Mouse (Mus musculus): ENCODE measurements around the gene Cox6b1. TPM values are rescaled to one million over a fixed set of nuclear protein-coding genes. Genes with fewer than 3 reads are reported as not detected.
A peak's percentile ranks its signal among the peaks of the same experiment; 100 is the strongest.

The Cox6b1 gene
- polyA plus RNA-seq, 1 experiment from 2014 or later, result 848 TPM

GRCm38 (mm10) chr7:30593579-30594509, 32.1 kb downstream of the Cox6b1 start:
- peaks cover 5% of the 10 kb centered on the region for H3K27me3 ChIP-seq
- no peaks in the 10 kb centered on the region for H3K9me3 ChIP-seq
- H3K4me2 ChIP-seq, result no peak overlapping the region
- no peak overlapping the region for H3K27ac ChIP-seq
- ATAC-seq (ENCODE audit: insufficient number of reproducible peaks, insufficient read depth, low FRiP score, low TSS enrichment, low read depth), result no peak
- H3K36me3 ChIP-seq, result no peaks in the 10 kb centered on the region
- no peak overlapping the region for H3K9ac ChIP-seq (replicated peaks)
- 77% methylated on average over 10 of the region's 10 CpGs for WGBS
- no peak overlapping the region for H3K4me3 ChIP-seq (replicated peaks)
- H3K4me1 ChIP-seq (replicated peaks), result peaks cover 5% of the 10 kb centered on the region

GRCm38 (mm10) chr7:30592772-30593423, 33.1 kb downstream of the Cox6b1 start:
- Histone ChIP-seq H3K27me3 (peaks cover 5% of the 10 kb centered on the region), H3K9ac (replicated peaks) (no peak overlapping the region), H3K9me3 (no peaks in the 10 kb centered on the region), H3K4me1 (replicated peaks) (peaks cover 5% of the 10 kb centered on the region), H3K36me3 (no peaks in the 10 kb centered on the region), H3K4me3 (replicated peaks) (no peak overlapping the region), H3K27ac (no peak overlapping the region), H3K4me2 (no peak overlapping the region)
- no peak for ATAC-seq (ENCODE audit: insufficient number of reproducible peaks, insufficient read depth, low FRiP score, low TSS enrichment, low read depth)
- WGBS, result 37% methylated on average over 5 of the region's 5 CpGs

DNA sequence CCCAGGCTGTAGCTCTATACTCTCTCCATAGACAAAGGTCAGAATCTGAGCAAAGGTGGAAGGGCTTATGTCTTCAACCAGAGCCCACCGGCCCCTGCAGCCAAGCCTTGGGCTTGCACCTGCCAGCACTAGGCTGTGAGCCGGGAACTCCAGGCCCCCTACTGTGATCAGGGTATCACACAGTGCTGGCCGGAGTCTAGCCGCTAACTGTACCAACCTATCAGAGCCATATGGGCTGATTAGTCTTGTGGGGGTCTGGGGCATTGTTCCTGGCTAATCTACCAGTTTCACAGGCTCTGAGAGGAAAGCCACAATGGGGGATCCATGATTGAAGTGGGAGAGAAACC, 34.4 kb downstream of the Cox6b1 start:
- Histone ChIP-seq H3K27ac (no peak overlapping the region), H3K9ac (replicated peaks) (no peak overlapping the region), H3K9me3 (no peaks in the 10 kb centered on the region), H3K4me3 (replicated peaks) (no peak overlapping the region), H3K27me3 (peaks cover 5% of the 10 kb centered on the region), H3K4me2 (no peak overlapping the region), H3K4me1 (replicated peaks) (peaks cover 17% of the 10 kb centered on the region), H3K36me3 (peaks cover 3% of the 10 kb centered on the region)
- no peak for ATAC-seq (ENCODE audit: insufficient number of reproducible peaks, insufficient read depth, low FRiP score, low TSS enrichment, low read depth)
- 59% methylated on average over 4 of the region's 4 CpGs for WGBS

- Histone ChIP-seq H3K9me3 (no peaks in the 10 kb centered on the region), H3K4me1 (replicated peaks) (peaks cover 20% of the 10 kb centered on the region), H3K9ac (replicated peaks) (no peak overlapping the region; the same call in 1 of the 2 replicates), H3K4me2 (no peak overlapping the region), H3K36me3 (peaks cover 8% of the 10 kb centered on the region), H3K4me3 (replicated peaks) (no peak overlapping the region), H3K27me3 (peaks cover 5% of the 10 kb centered on the region), H3K27ac (no peak overlapping the region)
- no peak for ATAC-seq (ENCODE audit: insufficient number of reproducible peaks, insufficient read depth, low FRiP score, low TSS enrichment, low read depth)
- WGBS, result 86% methylated on average over 9 of the region's 9 CpGs
Observed at GRCm38 (mm10) chr7:30590927-30591604, 34.9 kb downstream of the Cox6b1 start.

- peak overlapping the region; percentile 99 for H3K4me3 ChIP-seq (replicated peaks)
- H3K4me1 ChIP-seq (replicated peaks), result peaks cover 20% of the 10 kb centered on the region
- H3K9ac ChIP-seq (replicated peaks), result peak overlapping the region; percentile 51
- no peaks in the 10 kb centered on the region for H3K27me3 ChIP-seq
- ATAC-seq (ENCODE audit: insufficient number of reproducible peaks, insufficient read depth, low FRiP score, low TSS enrichment, low read depth), result peak; percentile 64
- peaks cover 22% of the 10 kb centered on the region for H3K36me3 ChIP-seq
- WGBS, result 28% methylated on average over 40 of the region's 40 CpGs
- no peaks in the 10 kb centered on the region for H3K9me3 ChIP-seq
- peak overlapping the region; percentile 94 for H3K4me2 ChIP-seq
- peak overlapping the region; percentile 92 for H3K27ac ChIP-seq
Observed at GRCm38 (mm10) chr7:30589435-30590301, 36.3 kb downstream of the Cox6b1 start.

- H3K4me3 ChIP-seq (replicated peaks), result peak within 1 kb of the TSS; percentile 99
- H3K9ac ChIP-seq (replicated peaks), result peak within 1 kb of the TSS; percentile 98
- no peaks in the 10 kb centered on the region for H3K9me3 ChIP-seq
- H3K27ac ChIP-seq, result peak within 1 kb of the TSS; percentile 92
- peak within 1 kb of the TSS; percentile 94 for H3K4me2 ChIP-seq
- H3K4me1 ChIP-seq (replicated peaks), result peaks cover 20% of the 10 kb centered on the region
- no peaks in the 10 kb centered on the region for H3K27me3 ChIP-seq
- peaks cover 30% of the 10 kb centered on the region for H3K36me3 ChIP-seq
- under 1% methylated on average over 56 of the region's 68 CpGs for WGBS
- peak; percentile 96 for ATAC-seq (ENCODE audit: insufficient number of reproducible peaks, insufficient read depth, low FRiP score, low TSS enrichment, low read depth)
Observed at GRCm38 (mm10) chr7:30588676-30589434, 37.1 kb downstream of the Cox6b1 start, which contains the start of gene Kmt2b. TSS of gene Kmt2b (minus strand) at chr7:30588726.

- no peaks in the 10 kb centered on the region for H3K9me3 ChIP-seq
- peak overlapping the region; percentile 94 for H3K4me2 ChIP-seq
- no peaks in the 10 kb centered on the region for H3K27me3 ChIP-seq
- H3K36me3 ChIP-seq, result peaks cover 38% of the 10 kb centered on the region
- WGBS, result under 1% methylated on average over 56 of the region's 67 CpGs
- peak overlapping the region; percentile 99 for H3K4me3 ChIP-seq (replicated peaks)
- peaks cover 20% of the 10 kb centered on the region for H3K4me1 ChIP-seq (replicated peaks)
- peak; percentile 20 for ATAC-seq (ENCODE audit: insufficient number of reproducible peaks, insufficient read depth, low FRiP score, low TSS enrichment, low read depth)
- peak overlapping the region; percentile 98 for H3K9ac ChIP-seq (replicated peaks)
- peak overlapping the region; percentile 92 for H3K27ac ChIP-seq
Observed at GRCm38 (mm10) chr7:30587842-30588667, 37.9 kb downstream of the Cox6b1 start.

DNA sequence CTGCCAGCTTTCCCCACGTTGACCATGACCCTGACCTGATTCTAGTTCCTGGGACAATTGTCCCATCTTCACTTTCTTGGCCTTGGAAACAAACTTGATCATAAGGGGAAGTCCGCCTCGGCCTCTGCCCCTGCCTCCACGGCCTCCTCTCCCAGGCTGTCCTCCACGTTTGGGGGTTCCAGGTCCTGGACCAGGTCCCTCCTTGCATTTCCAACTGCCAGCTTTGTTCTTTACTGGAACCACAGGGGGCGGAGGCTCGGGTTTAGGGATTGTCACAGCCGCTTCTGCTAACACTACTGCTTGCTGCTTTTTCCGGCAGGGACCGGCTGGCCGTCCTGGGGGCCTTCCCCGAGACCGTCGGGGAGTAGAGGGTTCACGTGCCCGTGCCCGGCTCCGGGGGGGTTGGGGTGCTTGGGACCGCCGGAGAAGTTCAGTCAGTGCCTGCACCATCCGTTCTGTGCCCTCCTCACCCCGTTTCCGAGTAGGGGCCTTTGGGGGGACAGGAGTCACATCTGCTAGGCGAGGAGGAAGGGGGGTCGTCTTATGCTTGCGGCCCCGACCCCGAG, 39.4 kb downstream of the Cox6b1 start:
- Histone ChIP-seq H3K4me2 (peak overlapping the region; percentile 94), H3K9ac (replicated peaks) (peak overlapping the region; percentile 98; the same call in 1 of the 2 replicates)
- no peak for ATAC-seq (ENCODE audit: insufficient number of reproducible peaks, insufficient read depth, low FRiP score, low TSS enrichment, low read depth)

DNA sequence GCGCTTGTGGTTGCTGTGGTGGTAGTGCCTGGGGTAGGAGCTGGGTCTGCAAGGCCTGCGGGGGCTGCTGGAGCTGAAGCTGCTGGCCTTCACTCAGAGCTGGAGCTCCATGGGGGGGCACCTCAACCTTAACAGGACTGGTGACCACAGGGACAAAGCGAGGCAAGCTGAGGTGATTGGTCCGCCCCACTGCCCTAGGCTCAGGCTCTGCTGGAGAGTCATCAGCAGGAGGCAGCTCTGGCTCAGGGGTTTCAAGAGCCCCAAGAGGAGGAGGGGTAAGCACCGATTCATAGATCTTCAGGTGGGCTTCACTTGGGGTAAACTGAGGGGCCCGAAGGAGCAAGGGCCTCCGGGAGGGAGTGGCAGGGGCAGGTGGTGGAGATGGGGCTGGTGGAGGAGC, 40.8 kb downstream of the Cox6b1 start:
- H3K4me3 ChIP-seq (replicated peaks), result no peak overlapping the region
- over 99% methylated on average over 7 of the region's 7 CpGs for WGBS
- H3K27me3 ChIP-seq, result no peaks in the 10 kb centered on the region
- H3K4me1 ChIP-seq (replicated peaks), result peaks cover 20% of the 10 kb centered on the region
- no peaks in the 10 kb centered on the region for H3K9me3 ChIP-seq
- ATAC-seq (ENCODE audit: insufficient number of reproducible peaks, insufficient read depth, low FRiP score, low TSS enrichment, low read depth), result no peak
- H3K27ac ChIP-seq, result no peak overlapping the region
- H3K9ac ChIP-seq (replicated peaks), result no peak overlapping the region
- H3K36me3 ChIP-seq, result peaks cover 67% of the 10 kb centered on the region
- H3K4me2 ChIP-seq, result no peak overlapping the region

More for the DNA sequence above, 39.4 kb downstream of the Cox6b1 start:
- H3K27ac ChIP-seq, result no peak overlapping the region
- no peaks in the 10 kb centered on the region for H3K9me3 ChIP-seq
- H3K4me1 ChIP-seq (replicated peaks), result peaks cover 20% of the 10 kb centered on the region
- H3K4me3 ChIP-seq (replicated peaks), result no peak overlapping the region
- H3K36me3 ChIP-seq, result peaks cover 53% of the 10 kb centered on the region
- no peaks in the 10 kb centered on the region for H3K27me3 ChIP-seq
- WGBS, result 90% methylated on average over 28 of the region's 28 CpGs
